Mouse (Mus musculus): ENCODE measurements at regions not wholly inside any gene's neighbourhood (a gene's known extent, or its start where the extent isn't known, plus 50 kb on each side); places are given as distances from the start of the nearest gene placed in this dataset.

GRCm38 (mm10) chr7:136265691-136266090, 549.5 kb upstream of the Mki67 start:
- in situ Hi-C loops (cut with MboI), result no loop called here

DNA sequence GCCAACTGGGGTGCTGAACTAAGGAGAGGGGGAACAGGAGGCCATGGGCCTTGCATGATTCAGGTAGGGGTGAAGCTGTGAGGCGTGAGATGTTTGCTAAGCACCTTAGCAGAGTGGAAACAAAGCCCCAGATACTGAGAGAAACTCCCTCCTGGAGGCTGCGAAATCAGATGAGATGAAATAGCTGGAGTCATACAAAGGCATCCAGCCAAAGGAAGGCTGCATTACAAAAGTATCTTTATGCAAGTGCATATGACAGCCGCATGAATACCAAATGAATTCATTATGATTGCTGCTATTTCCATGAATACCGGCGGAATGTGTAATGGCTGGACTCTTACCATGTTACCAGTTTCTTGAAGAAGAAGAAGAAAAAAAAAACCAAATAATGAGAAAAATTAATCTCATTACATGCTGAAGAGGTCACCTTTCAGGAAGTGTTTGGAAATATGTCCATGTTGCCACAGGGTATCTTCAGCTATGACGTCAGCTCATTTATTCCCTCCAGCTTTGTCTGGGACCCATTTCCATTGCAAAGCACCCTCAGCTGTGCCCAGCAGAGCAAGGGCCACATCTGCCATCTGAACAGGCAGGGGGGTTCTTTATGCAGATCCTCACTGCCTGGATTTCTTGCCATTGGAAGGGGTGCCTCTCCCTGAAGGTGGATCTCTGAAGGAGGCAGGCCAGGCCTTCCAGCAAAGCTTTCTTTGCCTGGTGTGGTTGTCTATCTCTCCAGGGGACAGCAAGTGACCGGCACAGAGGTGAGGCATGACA, 551.7 kb upstream of the Mki67 start:
- in situ Hi-C loops (cut with MboI), result no loop called here

GRCm38 (mm10) chr7:136275651-136276050, 559.5 kb upstream of the Mki67 start:
- in situ Hi-C loops (cut with MboI), result no loop called here

- in situ Hi-C loops (cut with MboI), result no loop called here
These were observed 567.6 kb upstream of the Mki67 start for GRCm38 (mm10) chr7:136283770-136284169.

DNA sequence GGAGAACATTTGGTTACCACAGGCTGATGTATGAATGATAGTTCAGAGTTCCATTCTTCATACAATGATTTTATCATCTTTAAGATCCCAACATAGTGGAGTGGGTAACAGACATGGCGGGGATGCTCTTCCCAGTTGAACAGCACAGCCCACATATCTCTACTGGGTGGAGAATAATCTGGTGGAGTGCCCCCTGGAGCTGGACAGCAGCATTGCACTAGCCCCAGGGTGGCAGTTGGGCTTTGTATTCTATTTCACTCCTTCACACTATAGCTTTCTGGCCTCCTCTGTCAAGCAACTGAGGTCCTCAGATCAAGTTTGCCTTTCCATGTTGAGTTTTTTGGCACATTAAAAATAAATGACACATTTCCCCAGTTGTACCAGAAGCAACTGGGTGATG, 569.4 kb upstream of the Mki67 start:
- in situ Hi-C loops (cut with MboI), result no loop called here

- in situ Hi-C loops (cut with MboI), result no loop called here
These were observed 577.5 kb upstream of the Mki67 start for GRCm38 (mm10) chr7:136293536-136294145.

DNA sequence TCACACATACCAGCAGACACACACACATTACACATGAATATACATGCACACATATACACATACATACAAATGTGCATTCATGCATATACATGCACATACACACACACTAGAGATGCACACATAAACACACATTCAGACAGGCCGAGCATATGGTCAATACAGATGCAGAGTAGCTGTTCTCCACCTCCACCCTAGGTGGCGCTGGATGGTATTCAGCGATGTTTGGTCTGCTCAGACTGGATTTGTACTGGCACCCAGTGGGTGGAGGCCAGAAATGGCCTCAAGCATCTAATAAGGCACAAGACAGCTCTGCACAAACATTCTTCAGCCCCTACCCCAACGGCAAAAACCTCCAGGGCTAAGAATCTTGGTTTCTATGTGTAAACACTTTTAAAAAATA, 578.3 kb upstream of the Mki67 start:
- in situ Hi-C loops (cut with MboI), result no loop called here

DNA sequence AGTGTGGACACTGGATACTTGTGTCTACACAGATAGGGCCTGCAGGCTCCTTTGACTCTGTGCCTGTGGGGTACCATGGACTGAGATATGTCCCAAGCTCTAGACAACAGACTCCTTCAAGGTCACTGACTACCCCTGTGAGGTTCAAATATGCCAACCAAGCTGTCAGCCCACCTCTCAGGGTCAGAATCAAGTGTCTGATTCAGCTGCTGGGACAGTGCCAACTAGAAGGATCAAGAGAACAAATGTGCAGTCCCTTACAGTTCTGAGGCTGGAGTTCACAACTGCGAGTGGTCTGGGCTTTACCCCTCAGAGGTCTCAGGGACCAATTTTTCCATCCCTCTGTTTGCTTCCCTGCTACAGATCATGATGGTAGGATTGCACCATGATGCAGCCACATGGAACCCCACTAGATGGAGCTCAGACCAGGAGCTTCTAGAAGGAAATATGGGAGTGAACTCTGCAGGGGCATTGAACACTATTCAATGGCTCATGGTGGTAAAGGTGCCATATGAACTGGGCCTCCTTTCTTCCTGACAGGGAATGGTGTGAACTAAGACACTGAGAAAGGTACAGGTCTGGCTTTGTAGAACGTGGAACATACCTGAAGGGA, 581.8 kb upstream of the Mki67 start:
- in situ Hi-C loops (cut with MboI), result no loop called here

DNA sequence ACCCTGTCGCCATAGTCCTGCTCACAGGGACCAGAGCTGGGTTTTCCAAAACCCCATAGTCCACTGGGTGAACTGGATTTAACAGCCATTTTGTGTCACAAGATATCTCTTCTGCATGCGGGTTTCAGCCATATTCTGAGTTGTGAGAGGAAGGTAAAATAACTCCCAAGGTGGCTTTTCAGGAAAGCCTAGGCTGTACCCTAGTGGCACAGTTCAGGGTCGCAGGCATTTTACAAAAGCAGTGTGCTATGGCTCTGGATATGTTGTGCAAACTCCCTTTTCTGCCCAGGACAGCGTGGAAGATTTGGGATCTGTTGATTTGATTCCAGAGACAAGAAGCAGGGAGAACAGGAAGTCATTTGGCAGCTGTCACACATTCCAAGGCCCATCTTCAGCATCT, 588.3 kb upstream of the Mgmt start:
- in situ Hi-C loops (cut with MboI), result no loop called here

DNA sequence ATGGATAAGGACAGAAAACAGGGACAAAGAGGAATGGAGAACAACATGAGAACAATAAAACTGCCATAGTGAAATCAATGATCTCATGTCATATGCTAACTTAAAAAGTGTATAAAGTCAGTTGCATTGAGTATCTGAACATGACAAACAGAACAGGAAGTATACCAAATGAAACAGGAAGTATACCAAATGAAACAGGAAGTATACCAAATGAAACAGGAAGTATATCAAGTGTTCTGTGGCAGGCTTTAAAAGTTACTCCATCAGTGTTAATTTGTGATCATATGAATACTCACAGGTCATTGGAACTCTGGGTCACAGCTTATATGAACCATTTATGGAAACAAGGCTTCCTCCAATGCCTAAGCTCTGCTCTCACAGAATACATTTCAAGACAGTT, 585.6 kb upstream of the Mgmt start:
- in situ Hi-C loops (cut with MboI), result no loop called here

DNA sequence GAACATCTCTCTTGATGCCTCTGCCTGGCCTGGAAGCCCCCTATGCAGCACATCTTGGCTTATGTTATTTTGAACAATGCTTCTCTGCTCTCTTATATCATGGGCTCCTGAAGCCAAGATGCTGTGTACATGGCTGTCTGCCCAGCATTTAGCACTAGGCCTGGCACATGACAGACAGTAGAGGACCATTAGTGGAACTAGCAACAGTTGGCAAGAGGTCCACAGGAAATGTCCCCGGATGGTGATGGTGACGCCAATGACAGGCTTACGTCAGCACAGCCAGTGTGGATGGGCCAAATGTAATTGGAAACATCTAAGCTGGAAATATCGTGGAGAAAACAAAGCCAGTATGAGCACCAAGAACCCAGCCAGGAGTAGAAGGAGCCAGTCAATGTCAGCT, 567.1 kb upstream of the Mgmt start:
- in situ Hi-C loops (cut with MboI), result no loop called here

DNA sequence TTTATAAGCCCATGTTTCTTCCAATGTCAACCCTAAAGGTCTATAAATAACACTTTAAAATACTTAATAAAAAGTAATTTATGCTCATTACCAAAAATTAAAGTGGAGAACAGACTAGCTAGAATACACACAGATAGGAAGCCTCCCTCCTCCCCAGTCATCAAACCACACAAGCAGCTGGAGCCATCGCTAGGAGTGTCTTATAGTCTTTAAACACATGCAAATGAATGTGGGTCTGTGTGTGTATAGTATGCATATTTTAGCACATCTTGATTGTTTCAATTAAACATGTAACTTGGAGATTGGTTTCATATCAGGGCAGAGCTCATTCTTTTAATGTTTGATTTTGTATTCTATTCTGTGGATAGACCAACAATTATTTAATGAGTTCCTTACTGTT, 564.0 kb upstream of the Mgmt start:
- in situ Hi-C loops (cut with MboI), result no loop called here

DNA sequence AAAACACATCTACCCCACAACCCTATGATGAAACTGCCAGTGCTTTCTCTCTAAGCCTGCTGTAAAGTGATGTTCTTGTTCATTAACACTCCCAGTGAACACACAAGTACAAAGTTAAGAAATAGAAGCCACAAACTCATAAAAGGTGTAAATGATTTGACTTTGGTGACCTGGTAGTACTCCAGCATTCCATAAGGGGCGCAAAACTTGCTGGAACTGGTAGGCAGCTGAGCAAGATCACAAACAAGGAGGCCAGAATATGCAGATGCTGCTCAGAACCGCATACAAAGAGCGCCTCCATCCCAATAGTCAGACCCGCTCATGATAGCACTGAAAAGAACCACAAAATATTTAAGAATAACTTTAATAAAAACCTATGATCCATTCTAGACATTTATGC, 561.6 kb upstream of the Mgmt start:
- in situ Hi-C loops (cut with MboI), result no loop called here

DNA sequence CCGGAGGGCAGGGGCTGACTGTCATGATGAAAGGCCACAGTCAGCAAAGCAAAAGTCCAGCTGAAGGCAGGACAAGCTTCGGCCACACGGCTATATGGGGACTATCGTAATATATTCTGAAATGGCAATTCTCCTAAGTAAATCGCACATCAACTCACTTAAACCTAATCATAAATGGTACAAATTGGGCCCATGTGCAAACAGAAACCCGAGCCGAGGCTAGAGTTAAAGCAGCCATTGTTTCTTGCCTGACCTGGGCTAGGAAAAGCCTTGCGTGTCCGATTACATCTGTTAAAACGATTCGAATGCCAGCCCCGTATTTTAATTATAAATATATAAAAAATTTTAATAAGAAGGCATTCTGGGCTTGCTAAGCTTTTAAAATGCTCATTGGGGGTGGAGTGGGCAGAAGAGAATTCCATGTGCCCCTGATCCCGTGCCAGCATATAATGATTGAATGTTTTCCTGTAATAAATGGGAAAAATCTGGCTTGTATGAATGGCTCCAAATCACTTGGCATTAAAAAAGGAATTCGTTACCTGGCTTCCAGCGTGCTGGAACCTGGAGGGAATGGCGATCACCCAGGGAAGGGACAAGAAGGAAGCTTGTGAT, 552.7 kb upstream of the Mgmt start:
- in situ Hi-C loops (cut with MboI), result no loop called here

DNA sequence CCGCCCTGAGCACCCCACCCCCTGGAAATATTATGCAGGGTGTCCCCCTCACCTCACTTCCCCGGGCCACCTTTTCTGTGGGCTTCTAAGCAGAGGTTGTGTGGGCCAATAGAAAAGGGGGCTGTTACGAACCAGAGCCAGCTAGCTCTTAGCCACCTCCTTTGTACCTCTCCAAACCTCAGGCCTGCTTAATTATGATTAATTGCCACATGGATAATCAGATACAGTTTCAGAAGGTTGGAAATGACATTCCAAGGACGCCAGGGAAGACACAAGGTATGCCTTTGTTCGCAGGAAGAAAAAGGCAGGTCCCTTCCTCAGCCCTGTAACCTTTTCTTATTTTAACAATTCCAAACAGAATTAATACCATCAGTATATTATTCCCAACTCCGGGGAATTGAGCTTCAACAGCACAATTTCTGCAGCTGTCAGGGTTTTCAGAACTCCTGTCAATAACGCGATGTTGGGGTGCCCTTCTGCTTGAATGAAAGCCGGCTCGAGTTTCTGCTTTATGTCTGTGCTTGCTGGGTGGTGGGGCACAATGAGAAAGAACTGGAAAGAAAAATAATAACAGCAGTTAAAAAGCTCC, 552.1 kb upstream of the Mgmt start:
- in situ Hi-C loops (cut with MboI), result no loop called here

- in situ Hi-C loops (cut with MboI), result no loop called here
These were observed 551.6 kb upstream of the Mgmt start for GRCm38 (mm10) chr7:136342822-136343221.

GRCm38 (mm10) chr7:136343494-136343893, 550.9 kb upstream of the Mgmt start:
- in situ Hi-C loops (cut with MboI), result no loop called here

DNA sequence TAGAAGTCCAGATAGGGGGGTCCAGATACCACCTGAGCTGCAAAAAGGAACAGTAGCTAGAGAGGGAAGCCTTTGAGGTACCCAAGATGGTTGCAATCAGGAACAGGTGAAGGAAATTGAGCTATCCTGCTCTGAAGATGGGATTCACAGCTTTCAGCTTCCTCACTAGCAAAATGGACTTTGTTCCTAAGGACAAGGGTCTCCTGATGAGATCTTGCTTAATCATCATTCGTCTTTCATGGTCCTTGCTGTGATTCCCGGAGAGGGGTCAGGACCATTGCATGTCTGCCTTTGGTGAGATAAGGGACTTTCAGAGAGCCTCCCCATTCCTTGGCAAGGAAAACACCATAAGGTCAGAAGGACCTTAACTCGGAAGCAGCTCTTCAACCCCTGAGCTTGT, 549.4 kb upstream of the Mgmt start:
- in situ Hi-C loops (cut with MboI), result no loop called here

DNA sequence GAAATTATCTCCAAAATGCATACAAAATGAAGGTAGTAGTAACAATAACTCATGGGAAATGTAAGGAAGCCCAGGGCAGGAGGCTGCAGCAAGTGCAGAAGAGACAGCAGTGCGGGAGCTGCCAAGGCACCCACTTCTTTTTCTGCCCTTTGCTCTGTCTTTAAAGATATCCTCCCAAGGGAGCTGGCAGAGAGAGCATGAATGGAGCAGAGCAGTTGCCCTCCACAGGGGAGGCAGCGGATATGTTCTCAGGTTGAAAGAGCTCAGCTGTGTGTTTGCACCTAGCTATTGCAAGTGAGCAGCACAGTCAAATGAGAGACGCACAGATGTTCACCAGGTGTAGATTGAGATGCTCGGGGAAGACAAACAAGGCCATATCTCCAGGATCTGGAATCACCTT, 547.9 kb upstream of the Mgmt start:
- in situ Hi-C loops (cut with MboI), result no loop called here

GRCm38 (mm10) chr7:136348309-136348708, 546.1 kb upstream of the Mgmt start:
- in situ Hi-C loops (cut with MboI), result no loop called here

DNA sequence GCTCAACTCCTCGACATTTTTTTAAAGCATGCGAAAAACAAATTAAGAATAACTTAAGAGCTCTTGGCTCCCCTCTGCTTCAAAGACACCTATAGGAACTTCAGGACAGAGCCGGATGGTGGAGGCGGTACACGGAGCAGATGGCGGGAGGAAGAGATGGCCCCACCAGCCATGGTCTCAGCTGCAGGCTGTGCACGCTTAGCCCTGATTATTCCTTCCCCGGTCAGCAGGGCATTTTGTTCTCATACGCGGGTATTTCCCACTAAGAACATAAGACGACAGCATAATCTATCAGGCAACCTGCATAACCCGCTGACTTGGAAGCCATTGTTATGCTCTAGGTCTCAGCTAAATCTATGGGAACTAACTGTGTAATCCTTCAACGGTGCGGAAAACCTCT, 544.8 kb upstream of the Mgmt start:
- in situ Hi-C loops (cut with MboI), result no loop called here

DNA sequence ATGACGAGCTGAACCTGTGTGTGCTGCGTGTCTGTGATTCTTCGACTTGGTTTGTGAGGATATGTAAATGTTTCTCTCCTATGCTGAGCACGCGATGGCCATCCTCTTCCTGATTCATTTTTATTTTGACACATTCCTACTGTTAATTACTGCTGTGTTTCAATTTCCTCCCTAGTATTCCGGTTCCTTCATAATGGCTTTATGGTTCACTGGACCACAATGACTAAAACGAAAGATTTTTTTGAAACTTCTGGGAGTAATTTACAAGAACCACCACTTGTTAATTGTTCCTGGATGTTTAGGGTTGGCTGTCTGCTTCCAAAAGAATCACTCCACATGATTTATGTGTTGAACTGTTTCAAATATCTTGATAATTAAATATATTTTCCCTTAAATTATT, 537.4 kb upstream of the Mgmt start:
- in situ Hi-C loops (cut with MboI), result no loop called here
